Mouse (Mus musculus) olfactory bulb, adult 2 months (tissue): ENCODE measurements around the gene Spem2. TPM values are rescaled to one million over a fixed set of nuclear protein-coding genes. Genes with fewer than 3 reads are reported as not detected.
A peak's percentile ranks its signal among the peaks of the same experiment; 100 is the strongest.

Experiments
- H3K27ac ChIP-seq: fragments of 200-500 bp; 2 replicates; pipeline ENCODE4 v1.5.1; 2012; ENCODE audit warnings: low read depth, low read length; ENCODE audit not compliant: insufficient read depth
- H3K4me1 ChIP-seq: fragments of 200-500 bp; 2 replicates; pipeline ENCODE4 v1.6.1; 2012; ENCODE audit warnings: low read length; ENCODE audit not compliant: control insufficient read depth, insufficient read depth
- H3K4me3 ChIP-seq: fragments of 200-500 bp; 2 replicates; pipeline ENCODE4 v1.5.1; 2012; ENCODE audit warnings: mild to moderate bottlenecking, low read depth, low read length, moderate library complexity; ENCODE audit not compliant: insufficient read depth
- CTCF ChIP-seq: fragments of 200-500 bp; IDR thresholded peaks from 2 replicates; pipeline ENCODE4 v1.5.1; 2012; ENCODE audit warnings: low read depth, mild to moderate bottlenecking, low read length, moderate library complexity; ENCODE audit not compliant: insufficient read depth
- POLR2A ChIP-seq: fragments of 200-500 bp; IDR thresholded peaks from 2 replicates; pipeline ENCODE4 v1.6.1; 2012; ENCODE audit warnings: mild to moderate bottlenecking, low read depth, low read length, moderate library complexity; ENCODE audit not compliant: insufficient read depth
- WGBS: fragments of 180-500 bp; shearing (Covaris S2); methylation state at CpG from one replicate; pipeline ENCODE4 v1.1.7; 2018; 5-methylcytosine and 5-hydroxymethylcytosine counted together
- polyA plus RNA-seq: library from polyadenylated mRNA; stranded (reverse); fragments of >200 nt; gene quantifications from 2 replicates; pipeline ENCODE4 v1.2.4, GENCODE M21; 2012; ENCODE audit warnings: low replicate concordance; ENCODE audit not compliant: missing spikeins, insufficient read depth, insufficient read length

Spem2 gene
- polyA plus RNA-seq, 1 experiment: not detected

- H3K4me3 ChIP-seq: no peak overlapping the region
- TF ChIP-seq CTCF (no peak), POLR2A (no peak)
- WGBS: 63% methylated on average over 8 of the region's 8 CpGs
- H3K27ac ChIP-seq: no peak overlapping the region
- H3K4me1 ChIP-seq: peaks cover 14% of the 10 kb centered on the region
Observed at GRCm38 (mm10) chr11:69850754-69851153, 32.5 kb upstream of the Spem2 start.

DNA sequence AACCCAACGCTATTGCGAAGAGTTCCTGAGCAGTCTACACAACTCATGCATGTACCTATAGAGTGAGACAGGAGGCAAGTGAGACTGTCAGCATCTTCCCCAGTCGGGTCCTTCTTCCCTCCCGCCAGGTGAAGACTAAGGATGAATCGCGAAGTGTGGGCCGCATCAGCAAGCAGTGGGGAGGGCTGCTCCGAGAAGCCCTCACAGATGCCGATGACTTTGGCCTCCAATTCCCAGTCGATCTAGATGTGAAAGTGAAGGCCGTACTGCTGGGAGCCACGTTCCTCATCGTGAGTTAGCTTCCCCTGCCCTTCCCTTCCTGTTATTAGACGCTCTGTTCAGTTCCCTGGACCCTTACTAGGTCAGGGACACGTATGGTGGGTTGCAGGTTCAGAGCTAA is 31.6 kb upstream of the Spem2 start:
- 94% methylated on average over 15 of the region's 15 CpGs for WGBS
- Histone ChIP-seq H3K27ac (no peak overlapping the region), H3K4me3 (no peak overlapping the region), H3K4me1 (peaks cover 14% of the 10 kb centered on the region)
- TF ChIP-seq CTCF: no peak
- TF ChIP-seq POLR2A: no peak

- WGBS: 83% methylated on average over 9 of the region's 9 CpGs
- no peak overlapping the region for H3K4me3 ChIP-seq
Observed at GRCm38 (mm10) chr11:69849128-69849527, 30.9 kb upstream of the Spem2 start.

DNA sequence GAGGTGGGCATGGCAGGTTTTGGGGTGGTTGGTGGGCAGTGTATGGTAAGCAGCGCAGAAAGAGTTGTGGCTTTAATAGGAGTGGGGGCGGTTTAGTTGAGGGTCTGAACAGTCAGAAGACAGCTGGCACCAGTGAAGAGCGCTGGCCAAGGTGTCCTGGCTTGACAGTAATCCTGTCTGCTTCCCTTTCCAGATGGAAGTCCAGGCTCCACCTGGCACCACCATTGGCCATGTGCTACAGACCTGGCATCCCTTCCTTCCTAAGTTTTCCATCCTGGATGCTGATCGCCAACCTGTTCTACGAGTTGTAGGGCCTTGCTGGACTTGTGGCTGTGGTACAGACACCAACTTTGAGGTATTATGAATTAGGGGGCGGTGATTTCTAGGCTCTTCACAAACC is 29.8 kb upstream of the Spem2 start:
- peaks cover 14% of the 10 kb centered on the region for H3K4me1 ChIP-seq
- no peak overlapping the region for H3K27ac ChIP-seq
- H3K4me3 ChIP-seq: no peak overlapping the region
- TF ChIP-seq CTCF (no peak), POLR2A (no peak)
- 96% methylated on average over 6 of the region's 6 CpGs for WGBS

More at GRCm38 (mm10) chr11:69849128-69849527, 30.9 kb upstream of the Spem2 start:
- TF ChIP-seq POLR2A: no peak
- no peak overlapping the region for H3K27ac ChIP-seq
- peaks cover 14% of the 10 kb centered on the region for H3K4me1 ChIP-seq

GRCm38 (mm10) chr11:69846738-69847688 is 28.7 kb upstream of the Spem2 start:
- H3K4me3 ChIP-seq: peak overlapping the region; percentile 71
- H3K4me1 ChIP-seq: peaks cover 14% of the 10 kb centered on the region
- no peak overlapping the region; the same call in 1 of the 2 replicates for H3K27ac ChIP-seq
- TF ChIP-seq CTCF (no peak), POLR2A (0 out of 2 replicates have a peak, but pooled peaks have one; percentile 9)
- 17% methylated on average over 37 of the region's 37 CpGs for WGBS

DNA sequence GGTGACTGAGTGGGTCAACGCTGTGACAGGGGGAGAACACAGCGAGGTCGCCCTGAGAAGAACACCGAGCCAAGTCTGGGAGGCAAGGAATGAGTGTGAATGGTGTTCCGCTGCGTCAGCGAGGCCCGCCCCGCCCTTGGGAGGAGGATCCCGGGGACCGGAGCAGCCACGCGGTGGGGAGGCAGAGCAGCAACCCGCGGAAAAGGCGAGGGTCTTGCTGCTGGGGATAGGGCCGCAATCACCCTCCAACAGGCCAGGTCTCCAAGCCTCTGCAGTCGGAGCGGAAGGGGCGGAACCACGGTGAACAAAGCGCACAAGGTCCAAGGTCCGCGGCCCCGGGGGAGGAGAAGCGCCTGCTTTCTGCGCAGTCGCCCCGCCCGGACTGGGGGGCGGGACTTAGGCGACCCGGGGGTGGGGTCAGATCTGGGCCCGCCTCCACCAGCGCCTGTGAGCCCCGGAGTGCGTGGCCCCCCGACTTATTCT is 28.0 kb upstream of the Spem2 start, which contains the start of gene Plscr3:
TSS of gene Plscr3 (plus strand) at position 179 of the 483 bp plus-strand sequence.
- Histone ChIP-seq H3K4me1 (peaks cover 14% of the 10 kb centered on the region), H3K4me3 (peak within 1 kb of the TSS; percentile 71), H3K27ac (peak within 1 kb of the TSS; percentile 66)
- 1% methylated on average over 37 of the region's 38 CpGs for whole genome bisulfite sequencing
- TF ChIP-seq POLR2A (peak; percentile 67), CTCF (no peak)

GRCm38 (mm10) chr11:69838714-69839104 is 20.4 kb upstream of the Spem2 start:
- WGBS: 0% methylated on average over 7 of the region's 7 CpGs
- TF ChIP-seq CTCF (no peak), POLR2A (no peak)
- H3K27ac ChIP-seq: peak overlapping the region; percentile 84
- peak overlapping the region; percentile 78 for H3K4me3 ChIP-seq
- peaks cover 25% of the 10 kb centered on the region for H3K4me1 ChIP-seq

DNA sequence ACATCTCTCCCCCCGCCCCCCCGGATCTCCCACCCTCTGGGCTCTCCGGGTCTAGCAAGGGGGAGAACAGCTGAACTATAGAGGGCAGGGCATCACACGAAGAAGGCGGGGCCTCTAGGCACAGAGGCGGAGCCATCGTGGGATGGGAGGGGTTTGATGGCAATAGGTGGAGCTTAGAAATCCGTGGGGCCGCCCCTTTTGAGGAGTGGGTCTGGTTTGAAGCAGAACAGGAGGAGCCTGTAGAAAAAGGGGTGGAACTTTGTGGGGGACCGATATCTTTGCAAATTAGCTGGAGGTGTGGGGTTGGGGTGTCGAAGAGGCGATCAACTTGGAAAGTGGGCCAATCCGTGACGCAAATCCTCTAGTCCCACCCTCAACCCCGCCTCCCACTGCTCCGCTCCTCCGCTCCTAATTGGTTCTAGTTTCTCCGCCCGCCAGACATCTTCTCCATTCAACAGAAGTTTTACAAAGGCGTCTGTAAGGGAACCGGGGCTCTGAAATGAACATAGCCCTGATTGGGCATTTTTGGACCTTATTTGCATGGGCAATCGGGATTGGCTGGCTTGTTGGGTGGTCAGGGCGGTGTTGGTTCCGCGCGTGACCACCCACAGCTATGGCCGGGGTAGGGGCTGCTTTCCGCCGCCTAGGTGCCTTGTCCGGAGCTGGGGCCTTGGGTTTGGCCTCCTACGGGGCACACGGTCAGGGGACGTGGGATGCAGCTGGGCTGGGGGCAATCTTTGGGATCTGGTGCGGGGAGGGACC is 19.9 kb upstream of the Spem2 start, which contains the start of gene Tmem256:
TSS of gene Tmem256 (plus strand) at position 563 of the 762 bp plus-strand sequence.
- TF ChIP-seq CTCF (no peak), POLR2A (peak; percentile 87)
- Histone ChIP-seq H3K4me3 (peak within 1 kb of the TSS; percentile 89), H3K27ac (peak within 1 kb of the TSS; percentile 84), H3K4me1 (peaks cover 28% of the 10 kb centered on the region)
- WGBS: under 1% methylated on average over 34 of the region's 34 CpGs

DNA sequence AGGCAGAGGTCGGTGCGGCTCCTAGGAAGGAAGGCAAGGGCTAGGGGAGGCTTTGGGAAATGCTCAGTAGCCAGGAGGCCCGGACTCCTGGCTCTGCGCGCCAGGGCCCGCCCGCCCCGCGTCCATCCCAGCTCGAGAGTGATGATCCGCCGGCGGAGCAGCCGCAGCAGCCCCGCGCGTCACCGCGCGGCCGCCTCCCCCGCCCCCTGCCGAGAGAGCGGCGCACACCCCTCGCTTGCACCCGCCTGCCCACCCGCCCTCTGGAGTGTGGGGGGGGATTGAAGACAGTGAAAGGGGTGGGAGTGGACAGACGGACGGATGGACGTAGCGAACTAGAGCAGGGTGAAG is 19.3 kb upstream of the Spem2 start, which contains the start of gene Nlgn2:
TSS of gene Nlgn2 (minus strand) at position 181 of the 348 bp plus-strand sequence.
- peak within 1 kb of the TSS; percentile 89 for H3K4me3 ChIP-seq
- TF ChIP-seq CTCF: no peak
- TF ChIP-seq POLR2A: peak; percentile 74
- peaks cover 28% of the 10 kb centered on the region for H3K4me1 ChIP-seq
- WGBS: under 1% methylated on average over 31 of the region's 32 CpGs
- peak within 1 kb of the TSS; percentile 84 for H3K27ac ChIP-seq
